Mouse (Mus musculus) liver, embryonic 11.5 days (tissue): ENCODE measurements around the gene Alg9. TPM values are rescaled to one million over a fixed set of nuclear protein-coding genes. Genes with fewer than 3 reads are reported as not detected.

Experiments
- ATAC-seq: fragments of 200-750 bp; cut with Nextera tagmentation; replicated peaks from 2 replicates; pipeline ENCODE4 v1.8.0; 2017; ENCODE audit warnings: moderate number of reproducible peaks, mild to moderate bottlenecking, moderate TSS enrichment, moderate library complexity; ENCODE audit not compliant: low FRiP score
- DNase-seq: peaks from one replicate; pipeline ENCODE4 v3.0.0-alpha.2; 2017; ENCODE audit warnings: low spot score
- H3K27ac ChIP-seq: fragments of 300-500 bp; sonication (generic); 2 replicates; pipeline ENCODE4 v1.5.1; 2014; ENCODE audit warnings: mild to moderate bottlenecking, low read depth, low read length, control low read depth
- H3K27me3 ChIP-seq: fragments of 300-500 bp; sonication (generic); replicated peaks from 2 replicates; pipeline ENCODE4 v1.6.1; 2014; ENCODE audit warnings: low read length, mixed read lengths; ENCODE audit not compliant: control insufficient read depth, insufficient read depth
- H3K36me3 ChIP-seq: fragments of 300-500 bp; sonication (generic); 2 replicates; pipeline ENCODE4 v1.6.1; 2014; ENCODE audit warnings: mild to moderate bottlenecking, low read length, moderate library complexity, mixed read lengths; ENCODE audit not compliant: control insufficient read depth, insufficient read depth
- H3K4me1 ChIP-seq: fragments of 300-500 bp; sonication (generic); replicated peaks from 2 replicates; pipeline ENCODE4 v1.6.1; 2014; ENCODE audit warnings: low read length, mixed read lengths; ENCODE audit not compliant: control insufficient read depth, insufficient read depth
- H3K4me2 ChIP-seq: fragments of 300-500 bp; sonication (generic); 2 replicates; pipeline ENCODE4 v1.6.1; 2014; ENCODE audit warnings: mild to moderate bottlenecking, control low read depth, moderate library complexity
- H3K4me3 ChIP-seq: fragments of 300-500 bp; sonication (generic); 2 replicates; pipeline ENCODE4 v1.5.1; 2014; ENCODE audit warnings: low read depth, low read length, control low read depth
- H3K9ac ChIP-seq: fragments of 300-500 bp; sonication (generic); 2 replicates; pipeline ENCODE4 v1.6.1; 2014; ENCODE audit warnings: low read depth, low read length, control low read depth
- H3K9me3 ChIP-seq: fragments of 300-500 bp; sonication (generic); 2 replicates; pipeline ENCODE4 v1.6.1; 2016; ENCODE audit warnings: low read length, inconsistent platforms, mixed read lengths; ENCODE audit not compliant: control insufficient read depth
- WGBS: fragments of 180-500 bp; shearing (Covaris S2); extraction: QIAGEN DNeasy Blood & Tissue Kit; methylation state at CpG from one replicate; pipeline ENCODE4 v1.1.7; 2014; 5-methylcytosine and 5-hydroxymethylcytosine counted together
- polyA plus RNA-seq: library from polyadenylated mRNA; unstranded; fragments of >200 nt; fragmentation: Nextera tagmentation; extraction: Ambion mirVana; gene quantifications from 2 replicates; pipeline ENCODE4 v1.2.1, GENCODE M21; 2014

Alg9 gene
- polyA plus RNA-seq, 1 experiment from 2014 or later: 33.0 TPM

GRCm38 (mm10) chr9:50768107-50769002 is 6.5 kb upstream of the Alg9 start, which contains the start of gene Fdxacb1:
Gene Fdxacb1 (plus strand): TSS chr9:50768236.
- 4% methylated on average over 59 of the region's 59 CpGs for WGBS
- peaks cover 8% of the 10 kb centered on the region; the same call in 1 of the 2 replicates for H3K4me1 ChIP-seq
- peak; percentile 97 for ATAC-seq

DNA sequence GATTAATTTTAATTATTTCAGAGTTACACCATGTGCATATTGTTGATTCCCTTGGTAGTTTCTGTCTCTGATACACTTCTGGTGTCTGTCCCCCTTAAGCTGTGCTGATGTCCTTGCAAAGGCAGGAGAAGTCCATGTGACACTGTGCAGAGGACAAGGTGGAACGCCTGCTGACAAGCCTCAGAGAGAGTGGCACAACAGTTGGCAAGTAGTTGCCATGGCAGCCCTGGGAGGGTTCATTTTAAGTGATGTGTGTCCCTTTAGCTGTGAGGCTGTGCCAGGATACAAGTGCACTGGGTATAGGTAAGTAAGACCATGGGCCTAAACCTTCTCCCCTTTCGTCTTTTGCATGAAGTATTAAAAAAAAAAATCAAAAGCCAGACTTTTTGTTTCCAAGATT is 4.8 kb upstream of the Alg9 start:
- Histone ChIP-seq H3K36me3 (no peaks in the 10 kb centered on the region), H3K4me2 (no peak overlapping the region), H3K27me3 (no peaks in the 10 kb centered on the region), H3K9ac (no peak overlapping the region), H3K4me1 (peaks cover 16% of the 10 kb centered on the region), H3K4me3 (no peak overlapping the region), H3K27ac (no peak overlapping the region), H3K9me3 (no peaks in the 10 kb centered on the region)
- no peak for ATAC-seq
- WGBS: 90% methylated on average over 2 of the region's 2 CpGs
- no peak for DNase-seq

More at GRCm38 (mm10) chr9:50768107-50769002, 6.5 kb upstream of the Alg9 start, which contains the start of gene Fdxacb1:
- Histone ChIP-seq H3K27me3 (no peaks in the 10 kb centered on the region), H3K36me3 (no peaks in the 10 kb centered on the region), H3K9me3 (no peaks in the 10 kb centered on the region), H3K9ac (peak within 1 kb of the TSS; percentile 76), H3K27ac (peak within 1 kb of the TSS; percentile 91), H3K4me2 (peak within 1 kb of the TSS; percentile 86), H3K4me3 (peak within 1 kb of the TSS; percentile 64)
- DNase-seq: peak; percentile 96

DNA sequence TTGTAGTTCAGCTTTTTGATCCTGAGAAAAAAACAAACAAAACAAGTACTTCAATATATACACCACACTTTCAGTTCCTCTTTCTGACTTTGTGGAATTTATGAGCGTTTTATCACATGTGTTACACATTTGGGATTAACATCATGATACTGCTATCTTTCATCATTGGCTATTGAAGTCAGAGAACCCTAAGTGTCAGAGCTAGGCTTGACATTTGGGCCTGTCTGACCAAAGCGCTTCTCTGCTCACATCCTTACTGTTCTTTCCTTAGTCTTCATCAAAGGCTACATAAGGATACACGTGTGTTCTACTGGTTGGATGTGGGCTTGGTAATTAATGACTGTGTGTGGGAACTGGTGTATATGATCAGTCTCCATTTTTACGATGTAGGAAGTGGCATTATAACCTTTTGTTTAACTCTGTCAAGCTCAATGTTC is 775 bp upstream of the Alg9 start:
- peak overlapping the region; percentile 89; the same call in 1 of the 2 replicates for H3K4me3 ChIP-seq
- 61% methylated on average over 4 of the region's 4 CpGs for WGBS
- no peaks in the 10 kb centered on the region for H3K27me3 ChIP-seq
- peaks cover 19% of the 10 kb centered on the region for H3K4me1 ChIP-seq
- H3K36me3 ChIP-seq: no peaks in the 10 kb centered on the region; the same call in 1 of the 2 replicates
- no peak for DNase-seq
- no peak overlapping the region; the same call in 1 of the 2 replicates for H3K27ac ChIP-seq
- H3K9me3 ChIP-seq: no peaks in the 10 kb centered on the region
- H3K4me2 ChIP-seq: peak overlapping the region; percentile 84
- ATAC-seq: no peak
- peak overlapping the region; percentile 30; the same call in 1 of the 2 replicates for H3K9ac ChIP-seq

DNA sequence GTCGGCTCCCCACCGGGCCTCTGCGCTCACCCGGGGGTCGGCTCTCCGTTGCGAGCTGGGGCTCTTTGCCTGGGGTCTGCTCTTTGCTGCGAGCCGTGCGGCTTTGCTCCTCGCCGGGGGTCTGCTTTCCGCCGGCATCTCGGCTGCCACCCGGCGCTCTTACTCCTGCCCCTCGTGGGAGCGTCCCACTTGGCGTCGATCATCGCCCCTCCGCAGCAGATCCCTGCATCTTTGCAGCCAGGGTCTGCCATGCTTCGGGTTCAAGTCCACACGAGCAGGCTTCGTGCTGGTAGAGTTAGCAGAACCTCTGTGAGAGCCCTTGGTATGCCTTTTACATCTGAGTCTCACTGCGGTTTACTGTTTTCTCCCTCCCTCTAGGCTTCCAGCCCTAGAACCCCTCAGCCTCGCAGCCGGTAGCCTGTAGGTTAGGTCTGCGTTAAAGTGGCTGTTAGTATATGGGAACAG is 875 bp downstream of the Alg9 start:
- peak overlapping the region; percentile 84 for H3K4me2 ChIP-seq
- no peaks in the 10 kb centered on the region for H3K9me3 ChIP-seq
- no peaks in the 10 kb centered on the region for H3K27me3 ChIP-seq
- H3K4me3 ChIP-seq: peak overlapping the region; percentile 89
- 0% methylated on average over 29 of the region's 30 CpGs for WGBS
- DNase-seq: peak; percentile 61
- peaks cover 15% of the 10 kb centered on the region for H3K4me1 ChIP-seq
- peak overlapping the region; percentile 80 for H3K9ac ChIP-seq
- ATAC-seq: peak; percentile 54
- peak overlapping the region; percentile 71 for H3K27ac ChIP-seq
- peaks cover 6% of the 10 kb centered on the region for H3K36me3 ChIP-seq

DNA sequence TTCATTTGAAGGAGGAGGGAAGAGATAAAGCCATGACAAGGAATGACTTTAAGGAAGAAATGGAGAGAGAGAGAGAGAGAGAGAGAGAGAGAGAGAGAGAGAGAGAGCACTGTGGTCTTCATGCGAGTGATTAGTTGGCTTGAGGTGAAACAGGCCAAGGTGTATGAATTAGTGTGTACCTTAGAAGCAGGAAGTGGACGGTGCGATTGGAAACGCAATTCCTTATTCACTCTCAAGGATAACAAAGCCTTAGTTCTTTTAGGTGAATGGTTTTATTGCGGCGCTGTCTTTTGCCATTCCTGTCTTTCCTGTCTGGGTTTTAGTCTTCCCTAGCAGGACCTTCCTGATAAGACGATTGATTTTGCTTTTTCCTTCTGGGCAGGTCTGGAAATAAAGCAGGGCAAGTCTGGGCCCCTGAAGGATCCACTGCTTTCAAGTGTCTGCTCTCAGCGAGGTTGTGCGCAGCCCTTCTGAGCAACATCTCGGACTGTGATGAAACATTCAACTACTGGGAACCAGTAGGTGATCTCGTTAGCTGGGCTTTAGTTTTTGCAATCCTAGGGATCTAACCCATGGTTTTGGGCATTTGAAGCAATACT is 1.4 kb downstream of the Alg9 start:
- WGBS: 60% methylated on average over 11 of the region's 11 CpGs
- ATAC-seq: no peak

GRCm38 (mm10) chr9:50782155-50782554 is 7.3 kb downstream of the Alg9 start:
- peaks cover 28% of the 10 kb centered on the region for H3K36me3 ChIP-seq

More for the DNA sequence above, 1.4 kb downstream of the Alg9 start:
- H3K4me3 ChIP-seq: peak overlapping the region; percentile 89
- peaks cover 8% of the 10 kb centered on the region for H3K36me3 ChIP-seq
- DNase-seq: no peak
- H3K4me2 ChIP-seq: peak overlapping the region; percentile 84
- H3K4me1 ChIP-seq: peaks cover 15% of the 10 kb centered on the region
- peak overlapping the region; percentile 80 for H3K9ac ChIP-seq
- H3K27ac ChIP-seq: no peak overlapping the region
- no peaks in the 10 kb centered on the region for H3K27me3 ChIP-seq
- H3K9me3 ChIP-seq: no peaks in the 10 kb centered on the region

DNA sequence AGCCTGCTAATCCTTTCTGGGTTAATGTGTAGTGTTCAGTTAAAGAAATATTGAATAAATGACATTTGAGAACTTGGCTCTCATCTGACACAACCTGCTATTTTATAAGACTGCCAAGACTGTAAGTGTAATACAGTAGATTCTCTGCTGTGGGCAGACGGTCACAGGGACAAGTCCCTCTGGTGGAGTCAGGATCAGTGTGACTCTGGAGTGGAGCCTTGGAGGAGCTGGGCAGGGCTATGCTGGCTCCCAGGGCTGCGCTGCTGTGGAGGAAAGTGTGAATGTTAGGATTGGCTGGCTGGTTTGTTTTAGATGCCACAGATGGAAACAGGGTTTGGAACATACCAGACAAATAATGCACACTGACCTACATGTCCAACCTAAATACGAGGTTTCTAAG is 20.4 kb downstream of the Alg9 start:
- no peak overlapping the region for H3K27ac ChIP-seq
- DNase-seq (no peak), ATAC-seq (no peak)
- H3K36me3 ChIP-seq: peaks cover 9% of the 10 kb centered on the region; the same call in 1 of the 2 replicates
- H3K9me3 ChIP-seq: no peaks in the 10 kb centered on the region
- H3K4me1 ChIP-seq: no peaks in the 10 kb centered on the region
- H3K9ac ChIP-seq: no peak overlapping the region
- WGBS: 92% methylated on average over 3 of the region's 3 CpGs
- no peak overlapping the region for H3K4me2 ChIP-seq
- no peak overlapping the region for H3K4me3 ChIP-seq
- H3K27me3 ChIP-seq: no peaks in the 10 kb centered on the region

More at GRCm38 (mm10) chr9:50782155-50782554, 7.3 kb downstream of the Alg9 start:
- Histone ChIP-seq H3K27ac (no peak overlapping the region), H3K4me1 (no peaks in the 10 kb centered on the region), H3K9me3 (no peaks in the 10 kb centered on the region), H3K27me3 (no peaks in the 10 kb centered on the region), H3K4me2 (no peak overlapping the region), H3K4me3 (no peak overlapping the region), H3K9ac (no peak overlapping the region)
- DNase-seq (peak; percentile 42), ATAC-seq (no peak)
- WGBS: 70% methylated on average over 2 of the region's 2 CpGs

DNA sequence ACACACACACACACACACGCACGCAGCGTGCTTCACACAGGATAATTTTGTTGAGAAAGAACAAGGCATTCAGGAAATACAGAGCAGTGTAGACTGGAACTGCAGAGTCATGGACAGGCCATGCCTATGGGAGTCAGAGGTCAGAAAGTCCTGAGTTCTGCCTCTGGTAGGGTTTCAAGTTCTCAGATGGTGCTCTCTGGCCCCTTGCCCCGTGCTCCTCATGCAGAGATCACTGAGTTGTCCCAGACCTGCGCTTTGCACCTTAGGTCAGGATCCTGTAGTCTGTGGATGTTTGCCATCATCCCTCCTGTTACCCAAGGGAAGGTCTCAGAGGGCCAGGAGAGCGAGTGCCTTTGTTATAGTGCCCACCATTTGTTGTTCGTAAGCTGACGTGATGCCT is 22.0 kb downstream of the Alg9 start:
- DNase-seq (no peak), ATAC-seq (no peak)
- H3K27me3 ChIP-seq: no peaks in the 10 kb centered on the region
- no peaks in the 10 kb centered on the region for H3K4me1 ChIP-seq
- no peak overlapping the region for H3K4me2 ChIP-seq
- no peak overlapping the region for H3K27ac ChIP-seq
- H3K9me3 ChIP-seq: no peaks in the 10 kb centered on the region
- peaks cover 7% of the 10 kb centered on the region; the same call in 1 of the 2 replicates for H3K36me3 ChIP-seq
- H3K9ac ChIP-seq: no peak overlapping the region
- 91% methylated on average over 8 of the region's 8 CpGs for WGBS
- H3K4me3 ChIP-seq: no peak overlapping the region
